Mouse (Mus musculus) thymus, adult 2 months (tissue): ENCODE results near the gene Tldc1.

Source experiments
- CTCF ChIP-seq: fragments of 200-500 bp; IDR thresholded peaks from 2 replicates; pipeline ENCODE4 v1.5.1; 2012; ENCODE audit warnings: mild to moderate bottlenecking, control low read depth, low read length, moderate library complexity, borderline replicate concordance; ENCODE audit not compliant: control insufficient read depth, poor library complexity, insufficient read depth; ENCODE audit errors: extremely low read depth
- POLR2A ChIP-seq: fragments of 200-500 bp; IDR thresholded peaks from 2 replicates; pipeline ENCODE4 v1.6.1; 2012; ENCODE audit warnings: mild to moderate bottlenecking, low read length, control low read depth, moderate library complexity; ENCODE audit not compliant: control insufficient read depth, poor library complexity, insufficient read depth; ENCODE audit errors: extremely low read depth

DNA sequence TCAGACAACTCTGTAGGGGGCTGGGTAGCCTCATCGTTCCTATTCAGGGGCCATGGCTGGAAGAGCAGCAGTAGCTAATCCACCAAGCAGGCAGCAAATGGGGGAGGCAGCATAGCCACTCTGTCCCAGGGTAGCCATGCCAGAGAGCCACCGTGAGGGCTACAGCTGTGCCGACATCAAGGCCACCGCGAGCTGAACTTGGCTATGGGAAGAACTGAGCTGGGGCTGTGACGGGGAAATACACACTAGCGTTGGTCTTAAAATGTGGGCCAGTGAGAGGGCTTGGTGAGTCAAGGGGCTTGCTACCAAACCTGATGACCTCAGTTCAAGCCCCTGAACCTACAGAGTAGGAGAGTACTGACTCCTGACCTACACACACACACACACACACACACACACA, 6.5 kb upstream of the Tldc1 start:
- TF ChIP-seq POLR2A: no peak
- no peak for TF ChIP-seq CTCF
